Mouse (Mus musculus) embryonic facial prominence, embryonic 11.5 days (tissue): ENCODE results near the gene Josd1. TPM values are rescaled to one million over a fixed set of nuclear protein-coding genes. Genes with fewer than 3 reads are reported as not detected.

Experiments used
- ATAC-seq: fragments of 200-750 bp; cut with Nextera tagmentation; replicated peaks from 2 replicates; pipeline ENCODE4 v1.8.0; 2017; ENCODE audit warnings: low read depth; ENCODE audit not compliant: insufficient number of reproducible peaks, low FRiP score, low TSS enrichment
- DNase-seq: peaks from one replicate; pipeline ENCODE4 v3.0.0-alpha.2; 2015; ENCODE audit warnings: low spot score
- H3K27ac ChIP-seq: fragments of 300-500 bp; sonication (generic); replicated peaks from 2 replicates; pipeline ENCODE4 v1.5.1; 2014; ENCODE audit warnings: mild to moderate bottlenecking, low read depth, low read length, control low read depth
- H3K27me3 ChIP-seq: fragments of 300-500 bp; sonication (generic); 2 replicates; pipeline ENCODE4 v1.6.1; 2014; ENCODE audit warnings: mild to moderate bottlenecking, low read length, moderate library complexity, mixed read lengths; ENCODE audit not compliant: control insufficient read depth, insufficient read depth
- H3K36me3 ChIP-seq: fragments of 300-500 bp; sonication (generic); replicated peaks from 2 replicates; pipeline ENCODE4 v1.6.1; 2014; ENCODE audit warnings: low read depth, mild to moderate bottlenecking, low read length, moderate library complexity, mixed read lengths; ENCODE audit not compliant: control insufficient read depth, insufficient read depth
- H3K4me1 ChIP-seq: fragments of 300-500 bp; sonication (generic); 2 replicates; pipeline ENCODE4 v1.6.1; 2014; ENCODE audit warnings: low read length, mixed read lengths; ENCODE audit not compliant: control insufficient read depth, insufficient read depth
- H3K4me2 ChIP-seq: fragments of 300-500 bp; sonication (generic); 2 replicates; pipeline ENCODE4 v1.6.1; 2014; ENCODE audit warnings: low read depth, mild to moderate bottlenecking, control low read depth, low read length, moderate library complexity
- H3K4me3 ChIP-seq: fragments of 300-500 bp; sonication (generic); 2 replicates; pipeline ENCODE4 v1.5.1; 2014; ENCODE audit warnings: low read depth, low read length, control low read depth
- H3K9ac ChIP-seq: fragments of 300-500 bp; sonication (generic); replicated peaks from 2 replicates; pipeline ENCODE4 v1.6.1; 2014; ENCODE audit warnings: mild to moderate bottlenecking, control low read depth, low read length
- H3K9me3 ChIP-seq: fragments of 300-500 bp; sonication (generic); replicated peaks from 2 replicates; pipeline ENCODE4 v1.6.1; 2016; ENCODE audit warnings: mild to moderate bottlenecking, low read length, inconsistent platforms, mixed read lengths; ENCODE audit not compliant: control insufficient read depth
- WGBS: fragments of 180-500 bp; shearing (Covaris S2); extraction: QIAGEN DNeasy Blood & Tissue Kit; methylation state at CpG from one replicate; pipeline ENCODE4 v1.1.7; 2014; 5-methylcytosine and 5-hydroxymethylcytosine counted together
- polyA plus RNA-seq: library from polyadenylated mRNA; unstranded; fragments of >200 nt; fragmentation: Nextera tagmentation; extraction: Ambion mirVana; gene quantifications from 2 replicates; pipeline ENCODE4 v1.2.1, GENCODE M21; 2014

Gene Josd1
- polyA plus RNA-seq, 1 experiment from 2014 or later = 17.4 TPM

DNA sequence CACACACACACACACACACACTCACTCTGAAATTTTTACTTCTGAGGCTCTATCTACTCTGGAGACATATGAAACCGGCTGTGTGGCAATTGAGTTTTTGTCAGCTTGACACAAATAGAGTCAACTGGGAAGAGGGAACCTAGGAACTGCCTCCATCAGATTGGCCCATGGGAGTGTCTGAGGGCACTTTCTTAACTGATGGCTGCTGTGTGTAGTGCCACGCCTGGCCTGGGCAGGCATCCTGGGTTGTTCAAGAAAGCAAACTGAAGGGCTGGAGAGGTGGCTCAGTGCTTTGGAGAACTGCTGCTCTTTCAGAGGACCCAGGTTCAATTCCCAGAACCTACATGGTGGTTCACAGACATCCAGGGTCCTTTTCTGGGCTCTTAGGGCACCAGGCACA, 42.2 kb downstream of the Josd1 start:
- Histone ChIP-seq H3K27me3 (no peaks in the 10 kb centered on the region), H3K27ac (no peak overlapping the region), H3K4me1 (no peaks in the 10 kb centered on the region), H3K4me3 (no peak overlapping the region), H3K9me3 (no peaks in the 10 kb centered on the region), H3K9ac (no peak overlapping the region), H3K36me3 (no peaks in the 10 kb centered on the region), H3K4me2 (no peak overlapping the region)
- WGBS = 79% methylated on average over 2 of the region's 2 CpGs
- DNase-seq = no peak
- no peak for ATAC-seq

DNA sequence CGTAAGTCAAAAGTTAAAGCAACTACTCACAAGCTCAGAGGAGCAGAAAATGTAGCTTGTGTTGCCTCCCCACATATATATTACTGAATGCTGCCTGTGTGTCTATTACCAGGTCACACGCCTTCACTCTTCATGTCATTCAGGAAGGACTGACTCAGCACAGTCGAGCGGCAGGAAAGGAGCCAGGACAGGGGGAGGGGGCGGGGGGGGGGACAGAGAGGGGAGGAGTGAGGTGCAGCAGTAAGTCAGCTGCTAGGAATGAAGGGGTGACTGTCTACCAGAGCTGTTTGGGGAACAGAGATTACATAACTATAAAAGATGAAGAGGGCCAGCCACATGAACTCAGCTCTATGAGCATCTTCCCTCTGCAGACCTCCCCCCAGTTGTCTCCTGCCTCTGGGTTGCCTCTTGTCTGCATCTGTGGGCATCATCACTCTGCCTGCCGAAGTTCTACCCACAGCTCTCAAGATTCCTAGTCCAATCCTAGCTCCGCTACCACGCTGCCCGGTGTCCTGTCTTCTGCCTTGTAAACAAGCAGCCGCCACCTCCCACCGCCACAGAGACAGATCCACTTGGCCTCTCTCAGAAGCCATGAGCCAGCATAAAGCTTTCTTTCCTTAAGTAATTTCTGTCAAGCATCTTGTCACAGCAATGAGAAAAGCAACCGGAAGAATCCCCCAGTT, 46.4 kb downstream of the Josd1 start:
- no peak for ATAC-seq
- Histone ChIP-seq H3K27ac (no peak overlapping the region), H3K4me1 (no peaks in the 10 kb centered on the region), H3K36me3 (no peaks in the 10 kb centered on the region), H3K27me3 (no peaks in the 10 kb centered on the region), H3K4me3 (no peak overlapping the region), H3K9me3 (no peaks in the 10 kb centered on the region), H3K9ac (no peak overlapping the region), H3K4me2 (no peak overlapping the region)
- WGBS = 73% methylated on average over 12 of the region's 12 CpGs
- DNase-seq = no peak

GRCm38 (mm10) chr15:79630471-79630870, 57.2 kb downstream of the Josd1 start:
- no peaks in the 10 kb centered on the region; the same call in 1 of the 2 replicates for H3K36me3 ChIP-seq
- no peak overlapping the region for H3K4me2 ChIP-seq
- H3K4me3 ChIP-seq = no peak overlapping the region
- no peaks in the 10 kb centered on the region for H3K9me3 ChIP-seq
- H3K4me1 ChIP-seq = no peaks in the 10 kb centered on the region
- H3K27me3 ChIP-seq = no peaks in the 10 kb centered on the region
- H3K9ac ChIP-seq = no peak overlapping the region
- no peak overlapping the region for H3K27ac ChIP-seq
- DNase-seq = no peak
- 66% methylated on average over 2 of the region's 2 CpGs for WGBS
- ATAC-seq = no peak

Other genes starting within 250 kb of the Josd1 start
- gene Csnk1e, start 232.4 kb downstream of the Josd1 start, polyA plus RNA-seq = 108 and 109 TPM in 2 replicates
- gene Kcnj4, start 182.7 kb downstream of the Josd1 start, polyA plus RNA-seq = 0.25 TPM in 1 of 2 replicates, not detected in the other
- 11.8 and 13.7 TPM in 2 replicates for gene Kdelr3, start 171.5 kb downstream of the Josd1 start, polyA plus RNA-seq
- 77.4 and 79.2 TPM in 2 replicates for gene Ddx17, start 141.2 kb downstream of the Josd1 start, polyA plus RNA-seq
- 0.89 and 1.5 TPM in 2 replicates for gene Dmc1, start 82.8 kb downstream of the Josd1 start, polyA plus RNA-seq
- 1.8 and 3.3 TPM in 2 replicates for gene Fam227a, start 29.0 kb downstream of the Josd1 start, polyA plus RNA-seq
- 64.3 and 66.2 TPM in 2 replicates for gene Cby1, start 28.7 kb downstream of the Josd1 start, polyA plus RNA-seq
- gene Tomm22, start 17.1 kb downstream of the Josd1 start, polyA plus RNA-seq = 308 and 320 TPM in 2 replicates
- gene Gtpbp1, start 2.9 kb upstream of the Josd1 start, polyA plus RNA-seq = 29.2 and 31.6 TPM in 2 replicates
- 3.1 and 4.4 TPM in 2 replicates for gene Sun2, start 54.6 kb upstream of the Josd1 start, polyA plus RNA-seq
- 61.6 and 64.2 TPM in 2 replicates for gene Dnal4, start 89.9 kb upstream of the Josd1 start, polyA plus RNA-seq
- gene Nptxr, start 116.8 kb upstream of the Josd1 start, polyA plus RNA-seq = 0.77 and 1.1 TPM in 2 replicates
- 0.56 TPM in 1 of 2 replicates, not detected in the other for gene Npcd, start 146.3 kb upstream of the Josd1 start, polyA plus RNA-seq
- gene Cbx6, start 146.8 kb upstream of the Josd1 start, polyA plus RNA-seq = 8.3 and 12.1 TPM in 2 replicates
- 7.6 and 7.9 TPM in 2 replicates for gene Apobec3, start 203.7 kb upstream of the Josd1 start, polyA plus RNA-seq